Mouse (Mus musculus) heart, adult 2 months (tissue): ENCODE data around the gene Stard5. TPM values are rescaled to one million over a fixed set of nuclear protein-coding genes. Genes with fewer than 3 reads are reported as not detected.
A peak's percentile ranks its signal among the peaks of the same experiment; 100 is the strongest.

Source experiments
- DNase-seq, 2 experiments: peaks; one replicate each; pipeline ENCODE4 v3.0.0; 2021
- H3K27ac ChIP-seq: fragments of 200-600 bp; 2 replicates; pipeline ENCODE4 v1.8.1; 2022
- H3K27me3 ChIP-seq: fragments of 200-500 bp; 2 replicates; pipeline ENCODE4 v1.6.1; 2012; ENCODE audit warnings: mild to moderate bottlenecking, low read length, inconsistent platforms, mixed read lengths; ENCODE audit not compliant: control insufficient read depth, insufficient read depth
- H3K36me3 ChIP-seq: fragments of 200-500 bp; 2 replicates; pipeline ENCODE4 v1.6.1; 2012; ENCODE audit warnings: low read length, inconsistent platforms; ENCODE audit not compliant: control insufficient read depth, insufficient read depth
- H3K4me1 ChIP-seq: fragments of 200-500 bp; 2 replicates; pipeline ENCODE4 v1.6.1; 2011; ENCODE audit warnings: low read length; ENCODE audit not compliant: control insufficient read depth, insufficient read depth
- H3K4me3 ChIP-seq: fragments of 200-600 bp; 2 replicates; pipeline ENCODE4 v1.8.1; 2022
- H3K79me2 ChIP-seq: fragments of 200-500 bp; replicated peaks from 2 replicates; pipeline ENCODE4 v1.6.1; 2012; ENCODE audit warnings: mild to moderate bottlenecking, inconsistent platforms, low read length, moderate library complexity, mixed read lengths; ENCODE audit not compliant: control insufficient read depth, insufficient read depth
- H3K9ac ChIP-seq: fragments of 200-500 bp; 2 replicates; pipeline ENCODE4 v1.6.1; 2012; ENCODE audit warnings: low read depth, mild to moderate bottlenecking, control low read depth, inconsistent platforms, low read length, mixed read lengths
- CTCF ChIP-seq: fragments of 200-600 bp; IDR thresholded peaks from 2 replicates; pipeline ENCODE4 v1.8.1; 2022; ENCODE audit warnings: antibody characterized with exemption, mild to moderate bottlenecking, moderate library complexity
- EP300 ChIP-seq: fragments of 200-500 bp; IDR thresholded peaks from 2 replicates; pipeline ENCODE4 v1.6.1; 2011; ENCODE audit warnings: low read depth, low read length, control low read depth; ENCODE audit not compliant: insufficient read depth
- POLR2A ChIP-seq: fragments of 200-500 bp; IDR thresholded peaks from 2 replicates; pipeline ENCODE4 v1.6.1; 2011; ENCODE audit warnings: mild to moderate bottlenecking, low read depth, low read length, control low read depth; ENCODE audit not compliant: insufficient read depth
- WGBS: fragments of 180-500 bp; shearing (Covaris S2); methylation state at CpG from one replicate; pipeline ENCODE4 v1.1.7; 2018; 5-methylcytosine and 5-hydroxymethylcytosine counted together
- intact Hi-C: fragments of 180-260 bp; cut with DNase I; formaldehyde crosslinking; loops from one replicate; pipeline ENCODE4 v1.15.1; 2025
- polyA plus RNA-seq: library from polyadenylated mRNA; depleted of rRNA; stranded (reverse); fragments of >200 nt; gene quantifications from 2 replicates; pipeline ENCODE4 v1.2.3, GENCODE M21; 2012
- total RNA-seq, 2 experiments: library from RNA; stranded (reverse); gene quantifications; 2 replicates each; pipeline ENCODE4 v1.2.3; 2021

The Stard5 gene
- total and polyA plus RNA-seq, 3 experiments, result 6.7 to 9.2 (median 8.6) TPM

- peak in 1 of 2 experiments; percentile 56 for DNase-seq
- no peak overlapping the region for H3K27ac ChIP-seq
- no peak overlapping the region for H3K9ac ChIP-seq
- 81% methylated on average over 5 of the region's 5 CpGs for WGBS
- TF ChIP-seq POLR2A (no peak), CTCF (no peak), EP300 (no peak)
- H3K79me2 ChIP-seq, result no peaks in the 10 kb centered on the region
- intact Hi-C loops, result no loop called here
- no peaks in the 10 kb centered on the region for H3K27me3 ChIP-seq
- no peaks in the 10 kb centered on the region for H3K36me3 ChIP-seq
- H3K4me3 ChIP-seq, result no peak overlapping the region
- H3K4me1 ChIP-seq, result peaks cover 3% of the 10 kb centered on the region; the same call in 1 of the 2 replicates
Observed at GRCm38 (mm10) chr7:83645476-83645875, 13.7 kb downstream of the Stard5 start.

GRCm38 (mm10) chr7:83648807-83649206, 17.0 kb downstream of the Stard5 start:
- Histone ChIP-seq H3K36me3 (no peaks in the 10 kb centered on the region; the same call in 1 of the 2 replicates), H3K27me3 (no peaks in the 10 kb centered on the region), H3K79me2 (no peaks in the 10 kb centered on the region), H3K4me3 (no peak overlapping the region), H3K9ac (no peak overlapping the region), H3K4me1 (peaks cover 6% of the 10 kb centered on the region), H3K27ac (no peak overlapping the region)
- intact Hi-C loops, result no loop called here
- WGBS, result 79% methylated on average over 7 of the region's 7 CpGs
- TF ChIP-seq POLR2A (no peak), EP300 (no peak)
- no peak for DNase-seq

- WGBS, result 47% methylated on average over 5 of the region's 5 CpGs
- H3K79me2 ChIP-seq, result no peaks in the 10 kb centered on the region
- no peak for DNase-seq
- TF ChIP-seq CTCF (no peak), EP300 (no peak), POLR2A (no peak)
- no peak overlapping the region for H3K9ac ChIP-seq
- intact Hi-C loops, result no loop called here
- H3K27ac ChIP-seq, result no peak overlapping the region
- no peaks in the 10 kb centered on the region; the same call in 1 of the 2 replicates for H3K36me3 ChIP-seq
- no peaks in the 10 kb centered on the region for H3K27me3 ChIP-seq
- H3K4me1 ChIP-seq, result peaks cover 11% of the 10 kb centered on the region
- no peak overlapping the region; the same call in 1 of the 2 replicates for H3K4me3 ChIP-seq
Observed at GRCm38 (mm10) chr7:83650638-83651037, 18.9 kb downstream of the Stard5 start.

- peak; percentile 11; the same call in 1 of the 2 replicates for TF ChIP-seq CTCF
- TF ChIP-seq EP300, result no peak
- TF ChIP-seq POLR2A, result no peak
- Histone ChIP-seq H3K4me1 (peaks cover 11% of the 10 kb centered on the region), H3K79me2 (no peaks in the 10 kb centered on the region), H3K27me3 (no peaks in the 10 kb centered on the region), H3K27ac (no peak overlapping the region), H3K4me3 (no peak overlapping the region), H3K9ac (no peak overlapping the region), H3K36me3 (no peaks in the 10 kb centered on the region; the same call in 1 of the 2 replicates)
- DNase-seq, result no peak
- WGBS, result 76% methylated on average over 5 of the region's 5 CpGs
- intact Hi-C loops, result loop anchor here (2.0 kb wide), 1 partner anchor 20 kb away; no protein-coding TSS in a partner anchor
Observed at GRCm38 (mm10) chr7:83652498-83652897, 20.7 kb downstream of the Stard5 start.

- peaks cover 4% of the 10 kb centered on the region for H3K36me3 ChIP-seq
- H3K27me3 ChIP-seq, result no peaks in the 10 kb centered on the region
- H3K4me1 ChIP-seq, result peaks cover 11% of the 10 kb centered on the region
- DNase-seq, result no peak
- no peaks in the 10 kb centered on the region for H3K79me2 ChIP-seq
- peak overlapping the region; percentile 52 for H3K4me3 ChIP-seq
- H3K27ac ChIP-seq, result peak overlapping the region; percentile 87
- intact Hi-C loops, result loop anchor here (2.0 kb wide), 1 partner anchor 21 kb away; no protein-coding TSS in a partner anchor
- TF ChIP-seq EP300, result no peak
- no peak for TF ChIP-seq CTCF
- no peak for TF ChIP-seq POLR2A
- H3K9ac ChIP-seq, result no peak overlapping the region
- WGBS, result 79% methylated on average over 2 of the region's 2 CpGs
Observed at GRCm38 (mm10) chr7:83653605-83654051, 21.9 kb downstream of the Stard5 start.

GRCm38 (mm10) chr7:83654196-83654595, 22.4 kb downstream of the Stard5 start:
- Histone ChIP-seq H3K27ac (peak overlapping the region; percentile 87), H3K9ac (peak overlapping the region; percentile 19; the same call in 1 of the 2 replicates), H3K79me2 (no peaks in the 10 kb centered on the region), H3K27me3 (no peaks in the 10 kb centered on the region), H3K36me3 (peaks cover 4% of the 10 kb centered on the region), H3K4me1 (peaks cover 13% of the 10 kb centered on the region), H3K4me3 (peak overlapping the region; percentile 52)
- TF ChIP-seq POLR2A (no peak), EP300 (no peak), CTCF (no peak)
- WGBS, result 50% methylated on average over 2 of the region's 2 CpGs
- intact Hi-C loops, result no loop called here
- DNase-seq, result no peak
